In genomic region chr5:114840481-114840880, GRCm38 (mm10) we compare ENCODE assay signal across 12 mouse cellular contexts. TPM values are rescaled to one million over a fixed set of nuclear protein-coding genes. Genes with fewer than 3 reads are reported as not detected.
"Had no signal": no experiment of that assay in that cellular context is flagged by ENCODE, and none has a peak within 500 bp of the region (broad histone marks: within the 10 kb centered on the region; RNA-seq: fewer than 3 reads in every experiment).

No protein-coding gene starts in this region.

RNA-seq across cellular contexts. Expression of gene 4930519G04Rik, which starts 13.0 kb away (rescaled TPM):
- polyA plus RNA-seq: neural tube, embryonic 14.5 days; neural tube, embryonic 15.5 days; small intestine, adult 2 months; stomach, embryonic 14.5 days; stomach, embryonic 15.5 days; stomach, embryonic 16.5 days; stomach, postnatal 0 days; thymus, adult 2 months; thymus, postnatal 0 days; urinary bladder, adult 2 months had no signal

RNA-seq across cellular contexts. Expression of gene Gm9936, which starts 18.0 kb away (rescaled TPM):
- polyA plus RNA-seq: small intestine, adult 2 months; spleen, adult 2 months; testis, adult 2 months; thymus, adult 2 months; thymus, postnatal 0 days had no signal
